Mouse (Mus musculus): ENCODE measurements around the gene Sppl3. TPM values are rescaled to one million over a fixed set of nuclear protein-coding genes. Genes with fewer than 3 reads are reported as not detected.
"Not testable (repeated sequence)": the region's sequence is repeated elsewhere in the genome, so short reads cannot be mapped to it uniquely, and the experiment has no call there.

Gene Sppl3
- polyA plus RNA-seq, 1 experiment, result 71.4 TPM

GRCm38 (mm10) chr5:115068671-115069421, 57.9 kb downstream of the Sppl3 start:
- 44% methylated on average over 11 of the region's 11 CpGs for WGBS
- no peak for DNase-seq (ENCODE audit: low read depth, low spot score)

- WGBS, result 74% methylated on average over 3 of the region's 3 CpGs
- DNase-seq (ENCODE audit: low read depth, low spot score), result no peak
These were observed 58.7 kb downstream of the Sppl3 start for GRCm38 (mm10) chr5:115069611-115070010.

- DNase-seq (ENCODE audit: low read depth, low spot score), result no peak
- 94% methylated on average over 2 of the region's 2 CpGs for WGBS
These were observed 59.5 kb downstream of the Sppl3 start for GRCm38 (mm10) chr5:115070457-115070856.

GRCm38 (mm10) chr5:115071096-115071901, 60.4 kb downstream of the Sppl3 start:
- no peak for DNase-seq (ENCODE audit: low read depth, low spot score)

GRCm38 (mm10) chr5:115072143-115072542, 61.2 kb downstream of the Sppl3 start:
- 21% methylated on average over 7 of the region's 7 CpGs for WGBS
- DNase-seq (ENCODE audit: low read depth, low spot score), result peak; percentile 83

More at GRCm38 (mm10) chr5:115071096-115071901, 60.4 kb downstream of the Sppl3 start:
- 88% methylated on average over 11 of the region's 11 CpGs for WGBS

GRCm38 (mm10) chr5:115073306-115073705, 62.4 kb downstream of the Sppl3 start:
- 45% methylated on average over 8 of the region's 8 CpGs for WGBS

GRCm38 (mm10) chr5:115074749-115075148, 63.8 kb downstream of the Sppl3 start:
- 34% methylated on average over 4 of the region's 4 CpGs for WGBS

More at GRCm38 (mm10) chr5:115073306-115073705, 62.4 kb downstream of the Sppl3 start:
- not testable (repeated sequence) for DNase-seq (ENCODE audit: low read depth, low spot score)

GRCm38 (mm10) chr5:115076144-115076901, 65.4 kb downstream of the Sppl3 start:
- 57% methylated on average over 5 of the region's 5 CpGs for WGBS
- DNase-seq (ENCODE audit: low read depth, low spot score), result no peak

More at GRCm38 (mm10) chr5:115074749-115075148, 63.8 kb downstream of the Sppl3 start:
- no peak for DNase-seq (ENCODE audit: low read depth, low spot score)

- 76% methylated on average over 5 of the region's 5 CpGs for WGBS
- DNase-seq (ENCODE audit: low read depth, low spot score), result no peak
These were observed 70.7 kb downstream of the Sppl3 start for GRCm38 (mm10) chr5:115081636-115082035.

- WGBS, result 86% methylated on average over 6 of the region's 6 CpGs
- no peak for DNase-seq (ENCODE audit: low read depth, low spot score)
These were observed 72.6 kb downstream of the Sppl3 start for GRCm38 (mm10) chr5:115083492-115083891.

GRCm38 (mm10) chr5:115085675-115086074, 74.7 kb downstream of the Sppl3 start:
- WGBS, result 98% methylated on average over 2 of the region's 2 CpGs
- no peak for DNase-seq (ENCODE audit: low read depth, low spot score)

GRCm38 (mm10) chr5:115089592-115090268, 78.8 kb downstream of the Sppl3 start:
- peak; percentile 82 for DNase-seq (ENCODE audit: low read depth, low spot score)
- WGBS, result 45% methylated on average over 5 of the region's 5 CpGs

- WGBS, result 18% methylated on average over 3 of the region's 3 CpGs
- peak; percentile 57 for DNase-seq (ENCODE audit: low read depth, low spot score)
These were observed 80.1 kb downstream of the Sppl3 start for GRCm38 (mm10) chr5:115091015-115091414.

- 88% methylated on average over 6 of the region's 6 CpGs for WGBS
- no peak for DNase-seq (ENCODE audit: low read depth, low spot score)
These were observed 80.8 kb downstream of the Sppl3 start for GRCm38 (mm10) chr5:115091776-115092175.

- DNase-seq (ENCODE audit: low read depth, low spot score), result no peak
- 98% methylated on average over 8 of the region's 8 CpGs for WGBS
These were observed 87.3 kb downstream of the Sppl3 start, which contains the start of gene Gm10401 for GRCm38 (mm10) chr5:115098195-115098594. Gm10401 (minus strand) TSS chr5:115098295.

GRCm38 (mm10) chr5:115099530-115099929, 88.6 kb downstream of the Sppl3 start:
- DNase-seq (ENCODE audit: low read depth, low spot score), result no peak
- WGBS, result 68% methylated on average over 5 of the region's 5 CpGs

- 70% methylated on average over 9 of the region's 9 CpGs for WGBS
- no peak for DNase-seq (ENCODE audit: low read depth, low spot score)
These were observed 89.1 kb downstream of the Sppl3 start for GRCm38 (mm10) chr5:115099991-115100390.

GRCm38 (mm10) chr5:115100473-115100872, 89.5 kb downstream of the Sppl3 start:
- no peak for DNase-seq (ENCODE audit: low read depth, low spot score)

GRCm38 (mm10) chr5:115102231-115102630, 91.3 kb downstream of the Sppl3 start:
- no peak for DNase-seq (ENCODE audit: low read depth, low spot score)
- WGBS, result 80% methylated on average over 2 of the region's 2 CpGs

More at GRCm38 (mm10) chr5:115100473-115100872, 89.5 kb downstream of the Sppl3 start:
- WGBS, result 46% methylated on average over 6 of the region's 6 CpGs

Data from large intestine, adult 2 months (tissue).